Mouse (Mus musculus): ENCODE measurements around the gene 9130023H24Rik. TPM values are rescaled to one million over a fixed set of nuclear protein-coding genes. Genes with fewer than 3 reads are reported as not detected.

The 9130023H24Rik gene
- polyA plus RNA-seq, 1 experiment from 2014 or later: 11.5 TPM

- Histone ChIP-seq H3K4me1 (ENCODE audit: control insufficient read depth, insufficient read depth, low read length) (0 out of 2 replicates have a peak, but pooled peaks cover 6% of the 10 kb centered on the region), H3K9me3 (ENCODE audit: control insufficient read depth, low read length) (no peaks in the 10 kb centered on the region), H3K36me3 (ENCODE audit: control insufficient read depth, insufficient read depth, low read length) (no peaks in the 10 kb centered on the region), H3K27me3 (ENCODE audit: control insufficient read depth, insufficient read depth, low read length) (peaks cover 4% of the 10 kb centered on the region; the same call in 1 of the 2 replicates), H3K4me2 (ENCODE audit: low read length) (peak overlapping the region; percentile 58), H3K27ac (replicated peaks; ENCODE audit: low read depth, low read length) (no peak overlapping the region), H3K9ac (replicated peaks; ENCODE audit: low read length) (no peak overlapping the region), H3K4me3 (replicated peaks; ENCODE audit: low read depth, low read length) (no peak overlapping the region)
- ATAC-seq (ENCODE audit: low FRiP score, low TSS enrichment): no peak
- 47% methylated on average over 12 of the region's 12 CpGs for WGBS
- DNase-seq: no peak
Observed at GRCm38 (mm10) chr7:128251946-128252345, 14.1 kb upstream of the 9130023H24Rik start.

GRCm38 (mm10) chr7:128249998-128250397 lies 12.2 kb upstream of the 9130023H24Rik start:
- Histone ChIP-seq H3K4me3 (replicated peaks; ENCODE audit: low read depth, low read length) (no peak overlapping the region), H3K9ac (replicated peaks; ENCODE audit: low read length) (no peak overlapping the region), H3K9me3 (ENCODE audit: control insufficient read depth, low read length) (no peaks in the 10 kb centered on the region), H3K36me3 (ENCODE audit: control insufficient read depth, insufficient read depth, low read length) (peaks cover 2% of the 10 kb centered on the region; the same call in 1 of the 2 replicates), H3K4me2 (ENCODE audit: low read length) (no peak overlapping the region), H3K27ac (replicated peaks; ENCODE audit: low read depth, low read length) (no peak overlapping the region), H3K27me3 (ENCODE audit: control insufficient read depth, insufficient read depth, low read length) (peaks cover 4% of the 10 kb centered on the region; the same call in 1 of the 2 replicates), H3K4me1 (ENCODE audit: control insufficient read depth, insufficient read depth, low read length) (peaks cover 13% of the 10 kb centered on the region; the same call in 1 of the 2 replicates)
- WGBS: 83% methylated on average over 5 of the region's 5 CpGs
- DNase-seq (no peak), ATAC-seq (ENCODE audit: low FRiP score, low TSS enrichment) (no peak)

GRCm38 (mm10) chr7:128248081-128249042 lies 10.5 kb upstream of the 9130023H24Rik start:
- Histone ChIP-seq H3K9ac (replicated peaks; ENCODE audit: low read length) (no peak overlapping the region), H3K4me3 (replicated peaks; ENCODE audit: low read depth, low read length) (no peak overlapping the region), H3K4me2 (ENCODE audit: low read length) (no peak overlapping the region; the same call in 1 of the 2 replicates), H3K36me3 (ENCODE audit: control insufficient read depth, insufficient read depth, low read length) (peaks cover 13% of the 10 kb centered on the region; the same call in 1 of the 2 replicates), H3K9me3 (ENCODE audit: control insufficient read depth, low read length) (no peaks in the 10 kb centered on the region), H3K27ac (replicated peaks; ENCODE audit: low read depth, low read length) (no peak overlapping the region), H3K27me3 (ENCODE audit: control insufficient read depth, insufficient read depth, low read length) (peaks cover 4% of the 10 kb centered on the region; the same call in 1 of the 2 replicates), H3K4me1 (ENCODE audit: control insufficient read depth, insufficient read depth, low read length) (peaks cover 13% of the 10 kb centered on the region; the same call in 1 of the 2 replicates)
- 87% methylated on average over 10 of the region's 10 CpGs for WGBS
- DNase-seq: no peak
- ATAC-seq (ENCODE audit: low FRiP score, low TSS enrichment): no peak

- H3K36me3 ChIP-seq (ENCODE audit: control insufficient read depth, insufficient read depth, low read length): peaks cover 22% of the 10 kb centered on the region
- peak overlapping the region; percentile 55; the same call in 1 of the 2 replicates for H3K9ac ChIP-seq (replicated peaks; ENCODE audit: low read length)
- peaks cover 4% of the 10 kb centered on the region; the same call in 1 of the 2 replicates for H3K27me3 ChIP-seq (ENCODE audit: control insufficient read depth, insufficient read depth, low read length)
- H3K4me1 ChIP-seq (ENCODE audit: control insufficient read depth, insufficient read depth, low read length): peaks cover 9% of the 10 kb centered on the region; the same call in 1 of the 2 replicates
- DNase-seq (peak; percentile 94), ATAC-seq (ENCODE audit: low FRiP score, low TSS enrichment) (peak; percentile 72)
- 2% methylated on average over 13 of the region's 13 CpGs for WGBS
- H3K27ac ChIP-seq (replicated peaks; ENCODE audit: low read depth, low read length): no peak overlapping the region; the same call in 1 of the 2 replicates
- no peaks in the 10 kb centered on the region for H3K9me3 ChIP-seq (ENCODE audit: control insufficient read depth, low read length)
- H3K4me2 ChIP-seq (ENCODE audit: low read length): peak overlapping the region; percentile 56
- peak overlapping the region; percentile 37 for H3K4me3 ChIP-seq (replicated peaks; ENCODE audit: low read depth, low read length)
Observed at GRCm38 (mm10) chr7:128247443-128247842, 9.6 kb upstream of the 9130023H24Rik start.

GRCm38 (mm10) chr7:128246496-128247391 lies 8.9 kb upstream of the 9130023H24Rik start, which contains the start of gene Tgfb1i1:
Gene Tgfb1i1 (plus strand): TSS chr7:128246812.
- Histone ChIP-seq H3K27ac (replicated peaks; ENCODE audit: low read depth, low read length) (peak within 1 kb of the TSS; percentile 67), H3K4me1 (ENCODE audit: control insufficient read depth, insufficient read depth, low read length) (peaks cover 7% of the 10 kb centered on the region; the same call in 1 of the 2 replicates), H3K9me3 (ENCODE audit: control insufficient read depth, low read length) (no peaks in the 10 kb centered on the region), H3K9ac (replicated peaks; ENCODE audit: low read length) (peak within 1 kb of the TSS; percentile 55), H3K4me2 (ENCODE audit: low read length) (peak within 1 kb of the TSS; percentile 56), H3K27me3 (ENCODE audit: control insufficient read depth, insufficient read depth, low read length) (peaks cover 1% of the 10 kb centered on the region; the same call in 1 of the 2 replicates), H3K36me3 (ENCODE audit: control insufficient read depth, insufficient read depth, low read length) (peaks cover 28% of the 10 kb centered on the region), H3K4me3 (replicated peaks; ENCODE audit: low read depth, low read length) (peak within 1 kb of the TSS; percentile 37)
- DNase-seq (peak; percentile 55), ATAC-seq (ENCODE audit: low FRiP score, low TSS enrichment) (peak; percentile 31; the same call in 1 of the 2 replicates)
- 2% methylated on average over 30 of the region's 30 CpGs for WGBS

GRCm38 (mm10) chr7:128245547-128245946 lies 7.7 kb upstream of the 9130023H24Rik start:
- WGBS: 85% methylated on average over 4 of the region's 4 CpGs
- Histone ChIP-seq H3K4me2 (ENCODE audit: low read length) (no peak overlapping the region), H3K27ac (replicated peaks; ENCODE audit: low read depth, low read length) (no peak overlapping the region), H3K9me3 (ENCODE audit: control insufficient read depth, low read length) (no peaks in the 10 kb centered on the region), H3K4me3 (replicated peaks; ENCODE audit: low read depth, low read length) (no peak overlapping the region), H3K9ac (replicated peaks; ENCODE audit: low read length) (no peak overlapping the region), H3K4me1 (ENCODE audit: control insufficient read depth, insufficient read depth, low read length) (peaks cover 7% of the 10 kb centered on the region; the same call in 1 of the 2 replicates), H3K27me3 (ENCODE audit: control insufficient read depth, insufficient read depth, low read length) (no peaks in the 10 kb centered on the region), H3K36me3 (ENCODE audit: control insufficient read depth, insufficient read depth, low read length) (peaks cover 37% of the 10 kb centered on the region)
- ATAC-seq (ENCODE audit: low FRiP score, low TSS enrichment) (no peak), DNase-seq (no peak)

- Histone ChIP-seq H3K9ac (replicated peaks; ENCODE audit: low read length) (no peak overlapping the region), H3K9me3 (ENCODE audit: control insufficient read depth, low read length) (no peaks in the 10 kb centered on the region), H3K27ac (replicated peaks; ENCODE audit: low read depth, low read length) (no peak overlapping the region), H3K4me1 (ENCODE audit: control insufficient read depth, insufficient read depth, low read length) (peaks cover 7% of the 10 kb centered on the region; the same call in 1 of the 2 replicates), H3K36me3 (ENCODE audit: control insufficient read depth, insufficient read depth, low read length) (peaks cover 43% of the 10 kb centered on the region), H3K27me3 (ENCODE audit: control insufficient read depth, insufficient read depth, low read length) (no peaks in the 10 kb centered on the region), H3K4me2 (ENCODE audit: low read length) (no peak overlapping the region), H3K4me3 (replicated peaks; ENCODE audit: low read depth, low read length) (no peak overlapping the region)
- no peak for ATAC-seq (ENCODE audit: low FRiP score, low TSS enrichment)
- DNase-seq: no peak
- WGBS: 80% methylated on average over 18 of the region's 18 CpGs
Observed at GRCm38 (mm10) chr7:128244410-128245025, 6.7 kb upstream of the 9130023H24Rik start.

All from midbrain, embryonic 14.5 days (tissue).